Mouse (Mus musculus) thymus, adult 18-20 months (tissue): ENCODE measurements around the gene Srgap3.

Source experiments
- DNase-seq, 2 experiments: peaks; one replicate each; pipeline ENCODE4 v3.0.0; 2022; ENCODE audit warnings: mixed read lengths in 2 of 2

Srgap3 gene

GRCm38 (mm10) chr6:112855183-112855582, 91.9 kb downstream of the Srgap3 start:
- DNase-seq = no peak

GRCm38 (mm10) chr6:112852261-112853235, 94.5 kb downstream of the Srgap3 start:
- peak; percentile 41 to 68 for DNase-seq

- no peak for DNase-seq
These were observed 96.3 kb downstream of the Srgap3 start for GRCm38 (mm10) chr6:112850745-112851144.

- no peak for DNase-seq
These were observed 98.4 kb downstream of the Srgap3 start for GRCm38 (mm10) chr6:112848629-112849180.

GRCm38 (mm10) chr6:112846863-112847262, 100.2 kb downstream of the Srgap3 start:
- DNase-seq = no peak

- no peak for DNase-seq
These were observed 104.6 kb downstream of the Srgap3 start for GRCm38 (mm10) chr6:112842426-112842825.

- no peak for DNase-seq
These were observed 106.7 kb downstream of the Srgap3 start for GRCm38 (mm10) chr6:112840400-112840799.

GRCm38 (mm10) chr6:112839391-112839790, 107.7 kb downstream of the Srgap3 start:
- no peak for DNase-seq

- no peak for DNase-seq
These were observed 108.2 kb downstream of the Srgap3 start for GRCm38 (mm10) chr6:112838879-112839278.

- no peak for DNase-seq
These were observed 110.4 kb downstream of the Srgap3 start for GRCm38 (mm10) chr6:112836712-112837111.

- no peak for DNase-seq
These were observed 111.7 kb downstream of the Srgap3 start for GRCm38 (mm10) chr6:112835413-112835812.

GRCm38 (mm10) chr6:112834430-112834829, 112.6 kb downstream of the Srgap3 start:
- DNase-seq = no peak

GRCm38 (mm10) chr6:112833763-112834162, 113.3 kb downstream of the Srgap3 start:
- no peak for DNase-seq

GRCm38 (mm10) chr6:112829196-112829595, 117.9 kb downstream of the Srgap3 start:
- no peak for DNase-seq

- no peak for DNase-seq
These were observed 118.6 kb downstream of the Srgap3 start for GRCm38 (mm10) chr6:112828420-112828819.

GRCm38 (mm10) chr6:112825657-112826056, 121.4 kb downstream of the Srgap3 start:
- DNase-seq = no peak

- DNase-seq = no peak
These were observed 124.0 kb downstream of the Srgap3 start for GRCm38 (mm10) chr6:112823096-112823495.

GRCm38 (mm10) chr6:112820298-112820992, 126.6 kb downstream of the Srgap3 start:
- no peak for DNase-seq

- DNase-seq = no peak
These were observed 128.6 kb downstream of the Srgap3 start for GRCm38 (mm10) chr6:112818403-112818901.

- DNase-seq = no peak
These were observed 131.5 kb downstream of the Srgap3 start for GRCm38 (mm10) chr6:112815604-112816003.

GRCm38 (mm10) chr6:112814525-112815086, 132.5 kb downstream of the Srgap3 start:
- DNase-seq = no peak

GRCm38 (mm10) chr6:112812884-112813283, 134.2 kb downstream of the Srgap3 start:
- DNase-seq = no peak

GRCm38 (mm10) chr6:112810521-112810830, 136.6 kb downstream of the Srgap3 start:
- no peak for DNase-seq
